Mouse (Mus musculus): Measurements from ENCODE around the gene Dag1. TPM values are rescaled to one million over a fixed set of nuclear protein-coding genes. Genes with fewer than 3 reads are reported as not detected.

The Dag1 gene
- polyA plus RNA-seq, 1 experiment from 2014 or later, result 79.9 TPM

DNA sequence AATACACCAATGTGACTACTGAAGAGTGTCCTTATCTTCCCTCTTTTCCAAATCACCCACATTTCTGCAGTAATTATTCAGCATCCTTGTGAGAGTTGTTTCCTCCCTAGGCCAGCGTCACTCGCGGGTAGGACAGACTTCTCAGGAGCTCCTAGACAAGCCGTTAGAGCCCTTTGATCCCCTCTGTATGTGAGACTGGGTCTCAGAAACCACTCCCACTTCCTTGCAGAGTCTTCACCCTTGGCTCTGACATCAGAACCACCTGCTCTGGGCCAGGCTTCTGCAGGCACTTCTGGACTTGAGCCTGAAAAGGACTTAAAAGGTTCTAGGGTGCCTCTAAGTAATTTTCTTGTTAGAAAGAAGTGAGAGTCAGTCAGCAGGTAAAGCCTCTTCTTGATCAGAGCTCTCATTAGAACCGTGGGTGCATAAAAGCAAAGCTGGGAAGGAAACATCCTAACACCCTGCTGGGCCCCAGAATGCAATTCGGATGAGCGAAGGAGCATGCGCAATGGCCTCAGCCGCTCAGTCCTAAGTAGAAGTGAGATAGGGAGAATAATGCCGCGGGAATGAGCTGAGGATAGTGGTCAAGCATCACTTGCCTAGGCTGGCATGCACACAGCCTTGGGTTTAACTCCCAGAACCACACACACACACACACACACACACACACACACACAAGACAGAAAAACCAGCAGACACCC is 80.8 kb downstream of the Dag1 start:
- Histone ChIP-seq H3K27ac (ENCODE audit: low read length) (no peak overlapping the region), H3K4me2 (replicated peaks; ENCODE audit: low read depth, low read length) (no peak overlapping the region), H3K36me3 (ENCODE audit: control insufficient read depth, insufficient read depth, low read length) (no peaks in the 10 kb centered on the region), H3K4me3 (ENCODE audit: low read depth, low read length) (no peak overlapping the region), H3K9ac (replicated peaks; ENCODE audit: low read depth, low read length) (no peak overlapping the region), H3K9me3 (ENCODE audit: control insufficient read depth, low read depth, low read length) (no peaks in the 10 kb centered on the region), H3K27me3 (ENCODE audit: control insufficient read depth, insufficient read depth, low read length) (no peaks in the 10 kb centered on the region), H3K4me1 (ENCODE audit: control insufficient read depth, insufficient read depth, low read length) (no peaks in the 10 kb centered on the region)
- 66% methylated on average over 11 of the region's 11 CpGs for WGBS
- ATAC-seq (ENCODE audit: insufficient number of reproducible peaks, insufficient read depth, low FRiP score, low read depth), result no peak

DNA sequence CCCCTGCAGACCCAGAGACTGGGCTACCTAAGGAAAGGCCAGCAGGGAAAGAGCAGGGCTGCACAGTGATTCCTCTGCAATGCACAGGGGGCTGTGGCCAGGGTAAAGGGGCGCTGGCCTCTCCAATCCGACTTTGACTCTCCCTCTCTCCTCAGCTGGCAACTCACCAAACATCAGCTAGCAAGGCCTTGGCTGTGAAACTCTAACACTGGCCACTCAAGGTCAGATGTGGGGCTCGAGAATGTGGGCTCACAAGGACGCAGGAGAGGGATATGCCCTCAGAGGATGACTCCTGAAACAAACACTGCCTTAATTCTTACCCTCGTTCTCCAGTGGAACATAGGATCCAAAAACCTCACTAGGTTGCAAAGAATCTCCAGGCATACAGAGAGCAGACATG is 85.4 kb downstream of the Dag1 start:
- Histone ChIP-seq H3K36me3 (ENCODE audit: control insufficient read depth, insufficient read depth, low read length) (no peaks in the 10 kb centered on the region), H3K4me2 (replicated peaks; ENCODE audit: low read depth, low read length) (no peak overlapping the region), H3K9ac (replicated peaks; ENCODE audit: low read depth, low read length) (no peak overlapping the region), H3K9me3 (ENCODE audit: control insufficient read depth, low read depth, low read length) (no peaks in the 10 kb centered on the region), H3K27me3 (ENCODE audit: control insufficient read depth, insufficient read depth, low read length) (no peaks in the 10 kb centered on the region), H3K4me3 (ENCODE audit: low read depth, low read length) (no peak overlapping the region), H3K27ac (ENCODE audit: low read length) (no peak overlapping the region), H3K4me1 (ENCODE audit: control insufficient read depth, insufficient read depth, low read length) (no peaks in the 10 kb centered on the region)
- no peak for ATAC-seq (ENCODE audit: insufficient number of reproducible peaks, insufficient read depth, low FRiP score, low read depth)
- WGBS, result 68% methylated on average over 5 of the region's 5 CpGs

DNA sequence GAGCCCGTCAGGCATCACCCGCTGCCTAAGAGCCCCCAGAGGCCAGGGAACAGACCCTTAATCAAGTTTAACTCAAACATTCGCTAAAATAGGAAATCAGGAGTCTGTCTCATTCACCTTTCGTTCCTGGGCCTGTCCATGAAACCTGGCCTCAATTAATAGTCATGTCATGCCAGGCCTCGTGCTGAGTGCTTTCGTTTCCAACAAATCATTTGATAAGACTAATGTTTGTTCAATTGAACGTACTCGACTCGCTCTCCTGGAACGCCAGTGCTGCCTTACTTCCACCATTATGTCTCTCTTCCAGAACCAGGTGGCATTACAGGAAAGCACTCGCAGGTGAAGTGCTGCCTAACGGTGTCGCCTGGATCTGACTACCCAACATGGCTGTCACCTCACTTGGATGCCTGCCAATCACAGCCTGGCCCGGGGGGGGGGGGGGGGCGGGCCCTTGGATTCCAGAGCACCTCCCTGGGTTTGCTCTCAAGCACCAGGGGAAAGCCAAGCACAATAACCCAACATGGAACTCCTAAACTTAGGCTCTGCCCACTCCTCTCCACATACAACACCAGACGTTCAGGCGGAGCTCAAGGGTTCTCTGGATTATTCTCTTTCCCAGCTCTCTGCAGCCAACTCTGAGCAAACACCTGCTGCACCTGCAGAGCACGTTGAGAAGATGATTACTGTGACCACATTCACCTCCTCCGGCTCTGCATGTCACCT is 88.5 kb downstream of the Dag1 start:
- Histone ChIP-seq H3K4me1 (ENCODE audit: control insufficient read depth, insufficient read depth, low read length) (no peaks in the 10 kb centered on the region), H3K9me3 (ENCODE audit: control insufficient read depth, low read depth, low read length) (no peaks in the 10 kb centered on the region), H3K27me3 (ENCODE audit: control insufficient read depth, insufficient read depth, low read length) (no peaks in the 10 kb centered on the region), H3K4me3 (ENCODE audit: low read depth, low read length) (no peak overlapping the region), H3K9ac (replicated peaks; ENCODE audit: low read depth, low read length) (no peak overlapping the region), H3K36me3 (ENCODE audit: control insufficient read depth, insufficient read depth, low read length) (no peaks in the 10 kb centered on the region), H3K4me2 (replicated peaks; ENCODE audit: low read depth, low read length) (no peak overlapping the region), H3K27ac (ENCODE audit: low read length) (no peak overlapping the region)
- no peak for ATAC-seq (ENCODE audit: insufficient number of reproducible peaks, insufficient read depth, low FRiP score, low read depth)
- WGBS, result 55% methylated on average over 19 of the region's 19 CpGs

DNA sequence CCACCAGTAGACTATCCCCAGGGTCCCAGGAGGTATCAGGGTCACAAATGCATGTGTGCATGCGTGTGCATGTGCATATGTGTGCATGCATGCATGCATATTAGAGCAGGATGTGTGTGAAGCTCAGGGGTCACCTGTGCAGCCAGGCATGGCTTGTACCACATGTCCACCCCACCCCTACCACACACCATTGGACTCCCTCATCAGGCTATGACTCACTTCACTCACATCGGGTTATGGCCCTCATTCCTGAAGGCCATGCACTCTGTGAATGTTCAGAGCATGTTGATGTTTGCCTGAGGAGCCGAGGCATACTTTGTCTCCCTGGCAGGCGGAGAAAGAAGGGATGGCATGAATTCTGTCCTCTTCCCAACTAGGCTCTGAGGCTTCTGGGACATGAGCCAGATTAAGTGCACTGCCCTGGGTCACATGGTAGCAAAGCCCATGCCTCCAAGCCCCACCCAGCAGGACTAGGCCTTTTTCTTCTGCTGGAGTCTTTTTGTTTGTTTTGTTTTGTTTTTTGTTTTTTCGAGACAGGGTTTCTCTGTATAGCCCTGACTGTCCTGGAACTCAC is 90.9 kb downstream of the Dag1 start:
- no peak for ATAC-seq (ENCODE audit: insufficient number of reproducible peaks, insufficient read depth, low FRiP score, low read depth)

DNA sequence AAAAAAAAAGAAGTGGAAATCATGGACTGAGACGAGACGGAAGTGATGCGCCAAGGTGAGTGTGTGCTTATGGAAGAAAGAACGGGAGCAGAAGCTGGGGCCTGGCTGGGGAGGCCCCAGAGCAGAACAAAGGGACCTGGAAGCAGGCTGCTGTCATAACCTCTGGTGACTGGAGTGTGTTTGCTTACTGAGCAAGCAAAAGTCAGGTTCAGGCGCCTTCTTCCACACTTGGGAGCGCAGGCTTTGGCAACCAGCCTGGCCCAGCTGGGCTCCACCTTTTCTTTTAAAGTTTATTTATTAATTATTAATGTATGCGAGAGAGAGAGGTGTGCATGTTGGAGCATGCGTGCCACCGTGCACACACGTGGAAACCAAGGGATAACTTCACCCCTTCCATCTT is 94.0 kb downstream of the Dag1 start:
- ATAC-seq (ENCODE audit: insufficient number of reproducible peaks, insufficient read depth, low FRiP score, low read depth), result peak; percentile 80
- Histone ChIP-seq H3K4me2 (replicated peaks; ENCODE audit: low read depth, low read length) (no peak overlapping the region), H3K9ac (replicated peaks; ENCODE audit: low read depth, low read length) (no peak overlapping the region), H3K4me3 (ENCODE audit: low read depth, low read length) (no peak overlapping the region), H3K27ac (ENCODE audit: low read length) (peak overlapping the region; percentile 11; the same call in 1 of the 2 replicates), H3K4me1 (ENCODE audit: control insufficient read depth, insufficient read depth, low read length) (no peaks in the 10 kb centered on the region), H3K36me3 (ENCODE audit: control insufficient read depth, insufficient read depth, low read length) (no peaks in the 10 kb centered on the region), H3K27me3 (ENCODE audit: control insufficient read depth, insufficient read depth, low read length) (no peaks in the 10 kb centered on the region), H3K9me3 (ENCODE audit: control insufficient read depth, low read depth, low read length) (no peaks in the 10 kb centered on the region)
- 70% methylated on average over 10 of the region's 10 CpGs for WGBS

More for the DNA sequence above, 90.9 kb downstream of the Dag1 start:
- H3K4me1 ChIP-seq (ENCODE audit: control insufficient read depth, insufficient read depth, low read length), result no peaks in the 10 kb centered on the region
- H3K4me2 ChIP-seq (replicated peaks; ENCODE audit: low read depth, low read length), result no peak overlapping the region
- H3K36me3 ChIP-seq (ENCODE audit: control insufficient read depth, insufficient read depth, low read length), result no peaks in the 10 kb centered on the region
- WGBS, result 76% methylated on average over 5 of the region's 5 CpGs
- H3K4me3 ChIP-seq (ENCODE audit: low read depth, low read length), result no peak overlapping the region
- H3K9me3 ChIP-seq (ENCODE audit: control insufficient read depth, low read depth, low read length), result no peaks in the 10 kb centered on the region
- no peak overlapping the region for H3K9ac ChIP-seq (replicated peaks; ENCODE audit: low read depth, low read length)
- H3K27me3 ChIP-seq (ENCODE audit: control insufficient read depth, insufficient read depth, low read length), result no peaks in the 10 kb centered on the region
- H3K27ac ChIP-seq (ENCODE audit: low read length), result no peak overlapping the region

DNA sequence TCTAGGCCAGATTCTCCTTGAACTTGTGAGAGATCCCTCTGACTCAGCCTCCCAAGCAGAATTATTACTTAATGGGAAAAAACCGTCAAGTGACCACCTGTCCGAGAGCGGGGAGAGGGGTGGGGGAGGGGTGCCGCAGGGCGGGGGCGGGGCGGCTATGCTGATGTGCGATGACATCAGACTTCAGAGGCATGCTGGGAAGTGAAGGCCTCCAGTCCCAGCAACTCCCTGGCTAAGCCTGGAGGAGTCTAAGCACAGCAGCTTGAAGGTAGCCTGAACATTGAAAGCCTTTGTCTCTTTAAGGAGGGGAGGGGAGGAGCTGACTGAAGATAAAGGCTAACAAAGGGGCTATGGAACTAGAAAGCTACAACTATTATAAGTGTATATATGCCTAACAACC is 98.6 kb downstream of the Dag1 start:
- H3K4me2 ChIP-seq (replicated peaks; ENCODE audit: low read depth, low read length), result no peak overlapping the region
- H3K27ac ChIP-seq (ENCODE audit: low read length), result no peak overlapping the region
- peak; percentile 63 for ATAC-seq (ENCODE audit: insufficient number of reproducible peaks, insufficient read depth, low FRiP score, low read depth)
- no peaks in the 10 kb centered on the region for H3K27me3 ChIP-seq (ENCODE audit: control insufficient read depth, insufficient read depth, low read length)
- H3K4me3 ChIP-seq (ENCODE audit: low read depth, low read length), result no peak overlapping the region
- no peaks in the 10 kb centered on the region for H3K9me3 ChIP-seq (ENCODE audit: control insufficient read depth, low read depth, low read length)
- no peaks in the 10 kb centered on the region for H3K36me3 ChIP-seq (ENCODE audit: control insufficient read depth, insufficient read depth, low read length)
- no peaks in the 10 kb centered on the region for H3K4me1 ChIP-seq (ENCODE audit: control insufficient read depth, insufficient read depth, low read length)
- H3K9ac ChIP-seq (replicated peaks; ENCODE audit: low read depth, low read length), result no peak overlapping the region
- WGBS, result 37% methylated on average over 8 of the region's 8 CpGs

DNA sequence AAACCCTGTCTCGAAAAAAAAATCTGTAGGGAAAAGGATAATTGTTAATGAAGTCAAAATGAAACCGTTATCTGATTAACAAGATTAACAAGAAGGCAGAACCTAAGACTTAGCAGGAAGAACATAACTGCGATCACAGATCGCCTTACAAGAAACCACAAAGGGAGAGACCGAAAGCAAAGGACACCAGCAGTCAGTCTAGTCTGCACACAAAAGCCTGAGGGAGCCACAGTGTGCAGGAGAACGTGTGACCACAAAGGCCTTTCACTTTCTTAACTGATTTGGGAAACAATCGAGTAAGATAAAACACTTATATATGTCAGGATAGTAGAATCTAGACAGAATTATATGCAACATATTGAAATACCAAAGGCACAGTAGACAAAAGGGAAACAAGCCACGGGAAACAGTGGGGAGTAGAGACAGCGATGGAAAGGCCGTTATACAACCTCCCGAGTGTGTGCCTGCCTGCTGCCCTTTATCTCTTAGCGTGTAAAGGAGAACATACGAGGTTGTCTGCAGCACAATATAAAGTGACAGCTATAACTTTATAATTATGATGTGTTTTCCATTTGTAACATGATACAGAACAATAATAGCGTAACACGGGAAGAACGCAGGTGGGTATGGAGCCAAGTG is 100.0 kb downstream of the Dag1 start:
- 80% methylated on average over 16 of the region's 16 CpGs for WGBS
- ATAC-seq (ENCODE audit: insufficient number of reproducible peaks, insufficient read depth, low FRiP score, low read depth), result no peak
- H3K27me3 ChIP-seq (ENCODE audit: control insufficient read depth, insufficient read depth, low read length), result no peaks in the 10 kb centered on the region
- no peak overlapping the region for H3K9ac ChIP-seq (replicated peaks; ENCODE audit: low read depth, low read length)
- H3K9me3 ChIP-seq (ENCODE audit: control insufficient read depth, low read depth, low read length), result no peaks in the 10 kb centered on the region
- H3K27ac ChIP-seq (ENCODE audit: low read length), result no peak overlapping the region
- H3K4me2 ChIP-seq (replicated peaks; ENCODE audit: low read depth, low read length), result no peak overlapping the region
- no peaks in the 10 kb centered on the region for H3K4me1 ChIP-seq (ENCODE audit: control insufficient read depth, insufficient read depth, low read length)
- no peaks in the 10 kb centered on the region for H3K36me3 ChIP-seq (ENCODE audit: control insufficient read depth, insufficient read depth, low read length)
- no peak overlapping the region for H3K4me3 ChIP-seq (ENCODE audit: low read depth, low read length)

DNA sequence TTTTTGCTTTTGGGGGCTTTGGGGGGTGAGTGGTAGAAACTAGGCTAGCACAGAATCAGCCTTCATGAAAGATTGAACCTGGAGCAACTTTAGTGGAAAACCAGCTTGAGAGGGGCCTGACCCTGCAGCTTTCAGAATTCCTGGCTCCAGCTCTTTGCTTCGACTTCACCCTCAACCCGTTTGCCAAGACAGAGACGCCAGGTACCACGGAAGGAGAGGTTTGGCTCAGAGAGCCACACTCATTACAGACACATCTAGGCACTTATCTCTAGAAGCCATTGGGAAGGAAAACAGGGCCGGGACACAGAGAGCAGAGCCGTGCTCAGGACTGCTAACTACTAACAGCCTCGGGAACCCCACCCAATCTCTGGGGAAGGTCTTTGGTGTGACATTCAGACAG is 105.9 kb downstream of the Dag1 start:
- no peak overlapping the region for H3K27ac ChIP-seq (ENCODE audit: low read length)
- no peaks in the 10 kb centered on the region for H3K36me3 ChIP-seq (ENCODE audit: control insufficient read depth, insufficient read depth, low read length)
- H3K4me3 ChIP-seq (ENCODE audit: low read depth, low read length), result no peak overlapping the region
- ATAC-seq (ENCODE audit: insufficient number of reproducible peaks, insufficient read depth, low FRiP score, low read depth), result no peak
- no peaks in the 10 kb centered on the region for H3K4me1 ChIP-seq (ENCODE audit: control insufficient read depth, insufficient read depth, low read length)
- H3K9ac ChIP-seq (replicated peaks; ENCODE audit: low read depth, low read length), result no peak overlapping the region
- no peaks in the 10 kb centered on the region for H3K9me3 ChIP-seq (ENCODE audit: control insufficient read depth, low read depth, low read length)
- no peak overlapping the region for H3K4me2 ChIP-seq (replicated peaks; ENCODE audit: low read depth, low read length)
- WGBS, result 58% methylated on average over 7 of the region's 7 CpGs
- H3K27me3 ChIP-seq (ENCODE audit: control insufficient read depth, insufficient read depth, low read length), result no peaks in the 10 kb centered on the region
